Mouse (Mus musculus): ENCODE data around the gene Zfp768.
"Not testable (repeated sequence)": the region's sequence is repeated elsewhere in the genome, so short reads cannot be mapped to it uniquely, and the experiment has no call there.

The Zfp768 gene

GRCm38 (mm10) chr7:127345512-127346325 lies at the start of gene Zfp768:
Gene Zfp768, minus strand, starts transcription at chr7:127345589.
- DNase-seq: peak; percentile 95

- no peak for DNase-seq
Measured at GRCm38 (mm10) chr7:127393944-127394333, 48.5 kb upstream of the Zfp768 start.

- peak; percentile 99 for DNase-seq
Measured at GRCm38 (mm10) chr7:127393157-127393943, 48.0 kb upstream of the Zfp768 start, which contains the start of gene E430018J23Rik. Gene E430018J23Rik, minus strand, starts transcription at chr7:127393629.

- DNase-seq: no peak
Measured at GRCm38 (mm10) chr7:127392251-127392824, 46.9 kb upstream of the Zfp768 start.

GRCm38 (mm10) chr7:127391538-127391937 lies 46.1 kb upstream of the Zfp768 start:
- no peak for DNase-seq

GRCm38 (mm10) chr7:127390306-127390705 lies 44.9 kb upstream of the Zfp768 start:
- no peak for DNase-seq

- DNase-seq: not testable (repeated sequence)
Measured at GRCm38 (mm10) chr7:127388201-127388600, 42.8 kb upstream of the Zfp768 start.

- peak; percentile 97 for DNase-seq
Measured at GRCm38 (mm10) chr7:127386641-127387392, 41.4 kb upstream of the Zfp768 start, which contains the start of gene 9130019O22Rik. Gene 9130019O22Rik, minus strand, starts transcription at chr7:127387166.

GRCm38 (mm10) chr7:127385560-127385959 lies 40.2 kb upstream of the Zfp768 start:
- not testable (repeated sequence) for DNase-seq

- DNase-seq: no peak
Measured at GRCm38 (mm10) chr7:127378310-127378921, 33.0 kb upstream of the Zfp768 start.

- DNase-seq: peak; percentile 98
Measured at GRCm38 (mm10) chr7:127375271-127376245, 30.2 kb upstream of the Zfp768 start, which contains the start of gene Zfp747. Gene Zfp747, minus strand, starts transcription at chr7:127376050.

- not testable (repeated sequence) for DNase-seq
Measured at GRCm38 (mm10) chr7:127371870-127372269, 26.5 kb upstream of the Zfp768 start.

GRCm38 (mm10) chr7:127371213-127371612 lies 25.8 kb upstream of the Zfp768 start:
- no peak for DNase-seq

GRCm38 (mm10) chr7:127366249-127366648 lies 20.9 kb upstream of the Zfp768 start:
- DNase-seq: no peak

- DNase-seq: peak; percentile 52
Measured at GRCm38 (mm10) chr7:127364166-127364565, 18.8 kb upstream of the Zfp768 start.

- DNase-seq: peak; percentile 33
Measured at GRCm38 (mm10) chr7:127363475-127363921, 18.1 kb upstream of the Zfp768 start.

- peak; percentile 53 for DNase-seq
Measured at GRCm38 (mm10) chr7:127362418-127362817, 17.0 kb upstream of the Zfp768 start.

GRCm38 (mm10) chr7:127361449-127361848 lies 16.1 kb upstream of the Zfp768 start:
- DNase-seq: no peak

- DNase-seq: no peak
Measured at GRCm38 (mm10) chr7:127360265-127360664, 14.9 kb upstream of the Zfp768 start.

GRCm38 (mm10) chr7:127358472-127358871 lies 13.1 kb upstream of the Zfp768 start:
- no peak for DNase-seq

- no peak for DNase-seq
Measured at GRCm38 (mm10) chr7:127357871-127358270, 12.5 kb upstream of the Zfp768 start.

All from lung, postnatal 10 days (tissue).